25 mouse cellular contexts compared by ENCODE assay signal in the genomic region with DNA sequence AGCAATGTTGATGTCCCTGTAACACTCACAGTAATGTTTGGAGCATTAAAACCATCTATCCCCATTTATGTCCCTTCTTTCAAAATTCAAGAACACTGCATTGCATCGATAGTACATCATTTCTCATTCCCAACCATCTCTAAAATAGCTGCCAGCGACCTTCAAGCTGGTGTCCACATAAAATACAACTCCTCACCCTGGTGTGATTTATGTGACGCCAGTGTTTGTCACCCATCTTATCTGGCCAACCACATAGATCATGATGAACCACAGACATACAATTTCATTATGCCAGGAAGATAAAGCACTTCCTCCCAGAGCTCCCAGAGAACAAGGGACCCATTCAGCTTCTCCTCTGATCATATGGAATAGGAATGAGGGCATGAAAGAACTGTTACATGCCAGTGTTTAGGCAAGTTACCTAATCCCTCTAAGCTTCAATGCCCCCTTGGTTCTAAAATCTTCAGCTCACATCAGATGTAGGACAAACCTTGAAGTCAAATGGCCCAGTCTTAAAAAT.
DNase-seq lines count a peak whose midpoint lies in the region; ATAC-seq lines count a peak whose summit lies in the region.
"Had no signal": no experiment of that assay in that cellular context is flagged by ENCODE, and none has a peak within 500 bp of the region (broad histone marks: within the 10 kb centered on the region; RNA-seq: fewer than 3 reads in every experiment).

No protein-coding gene starts in this region.

- no peaks in the 10 kb centered on the region for H3K9me3 ChIP-seq in neural tube, embryonic 15.5 days (replicated peaks)
- H3K9me3 ChIP-seq: embryonic facial prominence, embryonic 13.5 days; forebrain, embryonic 10.5 days; forebrain, embryonic 15.5 days; limb, embryonic 13.5 days; lung, embryonic 15.5 days; midbrain, embryonic 12.5 days had no signal

- H3K4me1 ChIP-seq in neural tube, embryonic 15.5 days: no peaks in the 10 kb centered on the region
- H3K4me1 ChIP-seq: forebrain, embryonic 10.5 days; forebrain, embryonic 15.5 days; limb, embryonic 13.5 days; lung, embryonic 15.5 days; midbrain, embryonic 12.5 days had no signal

- no peaks in the 10 kb centered on the region for H3K36me3 ChIP-seq in neural tube, embryonic 15.5 days
- H3K36me3 ChIP-seq: forebrain, embryonic 10.5 days; forebrain, embryonic 15.5 days; midbrain, embryonic 12.5 days had no signal

- WGBS in neural tube, embryonic 15.5 days: 48% methylated on average over 3 of the region's 3 CpGs

- H3K27me3 ChIP-seq in neural tube, embryonic 15.5 days (replicated peaks): no peaks in the 10 kb centered on the region
- H3K27me3 ChIP-seq: embryonic facial prominence, embryonic 13.5 days; forebrain, embryonic 15.5 days; limb, embryonic 13.5 days; lung, embryonic 15.5 days; midbrain, embryonic 12.5 days; Patski had no signal

- H3K4me2 ChIP-seq in neural tube, embryonic 15.5 days: no peak overlapping the region
- H3K4me2 ChIP-seq: embryonic facial prominence, embryonic 13.5 days; forebrain, embryonic 15.5 days; limb, embryonic 13.5 days; liver, embryonic 11.5 days; lung, embryonic 15.5 days; midbrain, embryonic 12.5 days had no signal

- DNase-seq in adrenal gland, postnatal 10 days: peak; percentile 13
- DNase-seq in adrenal gland, adult 18-20 months (ENCODE audit: low spot score in 2 of 2): no peak
- peak; percentile 23 for DNase-seq in neural tube, embryonic 10.5 days (ENCODE audit: extremely low spot score, low spot score)
- DNase-seq in NIH3T3 (ENCODE audit: low read depth): peak; percentile 18
- DNase-seq in heart, postnatal 14 days: no peak
- DNase-seq in left cerebral cortex, adult 11 months (ENCODE audit: low spot score): no peak
- DNase-seq: cerebellum, adult 2 months; cerebellum, postnatal 14 days; kidney, adult 18-20 months; kidney, postnatal 36 days; right cerebral cortex, postnatal 4 days; thymus, adult 18-20 months; thymus, postnatal 25 days had no signal

- H3K27ac ChIP-seq in neural tube, embryonic 15.5 days (replicated peaks): no peak overlapping the region
- H3K27ac ChIP-seq: embryonic facial prominence, embryonic 13.5 days; forebrain, embryonic 10.5 days; forebrain, embryonic 15.5 days; layer of hippocampus, adult 2 months; limb, embryonic 13.5 days; lung, embryonic 15.5 days; midbrain, embryonic 12.5 days; stomach, postnatal 0 days had no signal

- no peak overlapping the region for H3K4me3 ChIP-seq in neural tube, embryonic 15.5 days (replicated peaks)
- H3K4me3 ChIP-seq: embryonic facial prominence, embryonic 13.5 days; forebrain, embryonic 10.5 days; forebrain, embryonic 15.5 days; layer of hippocampus, adult 2 months; limb, embryonic 13.5 days; lung, embryonic 15.5 days; midbrain, embryonic 12.5 days had no signal

- no peak for ATAC-seq in neural tube, embryonic 15.5 days (ENCODE audit: low FRiP score)
- ATAC-seq: forebrain, embryonic 15.5 days; hindbrain, embryonic 16.5 days; Patski had no signal

- intact Hi-C loops in heart, postnatal 14 days (cut with DNase I): no loop called here

- no peak overlapping the region for H3K9ac ChIP-seq in neural tube, embryonic 15.5 days (replicated peaks)
- H3K9ac ChIP-seq: embryonic facial prominence, embryonic 13.5 days; forebrain, embryonic 15.5 days; limb, embryonic 13.5 days; lung, embryonic 15.5 days; midbrain, embryonic 12.5 days had no signal

Comparison
In these comparisons a context has a peak if more than half of its experiments do, and no peak if none do; other contexts are left out.
1. DNase-seq: peak in adrenal gland, postnatal 10 days (single experiment), neural tube, embryonic 10.5 days (single experiment) and NIH3T3 (single experiment); none in adrenal gland, adult 18-20 months (0 of 2), heart, postnatal 14 days (0 of 2) and left cerebral cortex, adult 11 months (single experiment).